Mouse (Mus musculus) cerebellum, adult 18-20 months (tissue): ENCODE results near the gene Hsh2d.

Experiments
- DNase-seq, 2 experiments: peaks; one replicate each; pipeline ENCODE4 v3.0.0; 2021

Hsh2d gene

DNA sequence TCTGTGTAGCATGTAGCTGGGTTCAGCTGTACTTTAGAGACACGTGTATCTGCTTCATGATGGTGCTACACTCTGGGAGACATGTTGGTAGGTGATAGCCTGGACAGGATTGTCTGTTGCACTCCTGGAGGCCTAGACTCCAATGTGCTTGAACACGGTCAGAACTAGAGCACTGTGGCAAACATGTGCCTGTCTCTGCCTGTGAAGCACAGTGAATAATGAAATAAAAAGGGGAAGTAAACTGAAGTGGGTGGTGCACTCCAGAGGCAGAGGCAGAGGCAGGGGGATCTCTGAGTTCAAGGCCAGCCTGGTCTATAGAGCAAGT is 739 bp downstream of the Hsh2d start:
- DNase-seq = no peak

DNA sequence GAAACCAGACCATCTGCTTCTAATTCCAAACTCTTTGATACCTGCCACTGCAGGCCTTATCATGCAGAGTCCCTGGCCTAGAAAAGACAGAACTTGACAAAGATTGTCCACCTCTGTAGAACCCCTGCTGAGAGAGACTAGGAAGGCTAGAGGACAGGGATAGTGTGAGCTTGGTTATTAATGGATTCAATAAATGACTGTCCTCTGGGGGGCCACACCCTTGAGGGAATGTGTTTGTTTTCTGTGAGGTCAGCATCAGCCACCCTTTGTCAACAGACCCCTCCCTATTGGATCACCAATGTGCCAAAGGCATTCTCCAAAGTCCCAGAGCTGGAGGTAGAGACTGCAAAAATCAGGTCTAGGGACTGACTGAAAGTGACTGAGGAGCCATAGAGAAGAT is 2.6 kb downstream of the Hsh2d start:
- DNase-seq = no peak

DNA sequence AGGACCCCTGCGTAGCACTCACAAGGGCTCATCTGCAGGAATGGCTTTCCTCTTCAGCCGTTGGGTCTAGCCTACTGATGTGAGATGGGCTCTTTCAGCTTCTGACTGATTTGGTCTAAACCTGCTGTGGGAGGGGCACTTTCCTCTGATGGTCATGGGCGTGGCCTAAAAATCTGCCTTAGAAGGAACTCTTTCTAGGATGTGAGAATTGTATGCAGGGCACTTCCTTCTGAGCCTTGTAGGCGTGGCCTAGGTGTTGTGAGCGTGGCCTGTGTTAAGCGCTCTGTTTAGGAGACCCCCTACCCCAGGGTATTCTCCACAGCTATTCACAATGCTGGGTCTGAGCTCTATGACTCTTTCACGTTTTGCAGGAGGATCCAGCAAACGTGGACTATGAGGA is 8.6 kb downstream of the Hsh2d start:
- no peak for DNase-seq

DNA sequence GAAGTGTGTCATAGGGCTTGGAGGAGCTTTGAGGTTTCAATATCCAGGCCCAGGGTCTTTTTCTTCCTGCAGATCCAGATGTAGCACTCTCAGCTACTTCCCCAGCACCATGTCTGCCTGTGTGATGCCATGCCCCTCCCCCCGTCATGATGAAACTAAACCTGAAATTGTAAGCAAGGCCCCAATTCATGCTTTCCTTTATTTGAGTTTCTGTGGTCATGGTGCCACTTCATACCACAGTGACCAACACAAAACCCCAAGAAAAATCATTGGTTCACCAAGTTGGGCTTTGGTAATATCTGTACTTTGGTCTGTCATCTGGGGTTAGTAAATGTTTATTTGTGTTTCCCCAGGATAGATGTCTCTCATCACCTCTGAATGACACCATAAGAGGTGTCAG is 19.1 kb downstream of the Hsh2d start:
- DNase-seq = no peak

DNA sequence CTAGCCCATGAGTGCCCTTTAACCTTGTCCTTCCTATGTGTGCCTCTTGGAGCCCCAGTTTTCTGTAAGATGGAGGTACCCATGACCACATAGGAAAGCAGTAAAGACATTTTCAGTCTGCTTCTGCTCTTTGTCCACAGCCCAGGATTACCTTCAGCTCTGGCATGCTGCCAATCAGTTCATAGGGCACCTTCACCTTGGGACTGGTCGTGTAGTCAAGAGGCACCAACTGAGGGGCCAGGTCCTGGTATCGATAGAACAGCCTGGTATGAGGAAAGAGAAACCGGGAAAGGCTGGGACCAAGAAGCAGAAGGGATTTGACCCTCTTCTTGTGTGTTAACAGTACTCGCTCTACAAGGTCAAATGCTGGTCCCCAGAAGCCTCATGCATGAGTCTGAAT is 20.8 kb downstream of the Hsh2d start:
- DNase-seq = no peak

DNA sequence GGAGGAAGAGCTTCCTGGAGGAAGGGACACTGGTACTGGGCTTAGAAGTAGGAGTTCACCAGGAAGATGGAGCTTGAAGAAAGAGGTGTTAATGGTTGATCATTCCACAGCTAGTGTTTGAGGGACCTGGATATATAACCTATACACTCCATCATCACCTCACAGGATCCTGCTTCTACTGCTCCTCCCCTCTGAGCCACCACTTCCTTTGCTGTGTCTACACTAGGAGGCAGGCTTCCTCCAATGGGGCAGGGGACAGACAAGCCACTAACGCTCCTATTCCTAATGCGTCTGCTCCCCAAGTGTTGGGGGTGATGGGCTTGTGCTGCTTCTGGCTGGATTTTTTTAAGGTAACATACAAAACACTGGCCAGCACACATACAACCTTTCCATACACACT is 21.3 kb downstream of the Hsh2d start:
- DNase-seq = no peak

DNA sequence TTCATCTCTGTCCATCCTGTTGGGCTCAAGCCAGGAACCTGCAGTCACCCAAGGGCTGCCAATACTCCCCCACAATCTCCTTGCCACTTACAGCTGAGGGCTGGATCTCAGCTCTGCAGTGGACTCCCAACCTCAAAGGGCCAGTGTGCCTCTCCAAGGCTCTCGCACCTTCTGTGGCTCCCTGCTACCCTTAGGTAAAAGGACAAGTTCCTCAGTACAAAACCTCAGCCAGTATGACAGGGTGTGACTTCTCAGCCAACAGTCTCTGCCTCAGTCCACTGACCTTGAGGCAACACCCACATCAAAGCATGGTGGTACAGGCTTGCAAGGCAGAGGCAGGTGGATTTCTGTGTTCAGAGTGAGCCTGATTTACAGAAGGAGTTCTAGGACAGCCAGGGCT is 22.4 kb downstream of the Hsh2d start:
- DNase-seq = no peak

DNA sequence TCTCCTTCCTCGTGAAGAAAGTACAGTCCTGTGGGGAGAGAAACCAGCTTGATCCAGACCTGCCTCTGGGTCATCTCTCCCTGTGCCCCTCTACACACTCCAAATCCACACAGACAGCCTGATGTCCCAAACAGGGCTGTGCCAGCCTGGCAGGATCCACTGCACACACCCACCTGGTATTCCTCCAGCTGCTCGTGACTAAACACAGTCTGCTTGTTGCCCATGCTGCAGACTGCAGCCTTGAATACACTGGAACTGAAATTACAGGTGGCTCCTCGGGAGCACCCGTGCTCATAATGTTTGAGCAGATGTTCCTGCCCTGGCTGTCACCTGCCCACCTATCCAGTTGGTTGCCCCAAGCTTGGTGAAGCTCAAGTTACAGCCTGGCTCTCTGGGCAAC is 23.3 kb downstream of the Hsh2d start, which contains the start of gene Cib3:
TSS of gene Cib3 (minus strand) at position 87 of the 400 bp plus-strand sequence.
- no peak for DNase-seq

DNA sequence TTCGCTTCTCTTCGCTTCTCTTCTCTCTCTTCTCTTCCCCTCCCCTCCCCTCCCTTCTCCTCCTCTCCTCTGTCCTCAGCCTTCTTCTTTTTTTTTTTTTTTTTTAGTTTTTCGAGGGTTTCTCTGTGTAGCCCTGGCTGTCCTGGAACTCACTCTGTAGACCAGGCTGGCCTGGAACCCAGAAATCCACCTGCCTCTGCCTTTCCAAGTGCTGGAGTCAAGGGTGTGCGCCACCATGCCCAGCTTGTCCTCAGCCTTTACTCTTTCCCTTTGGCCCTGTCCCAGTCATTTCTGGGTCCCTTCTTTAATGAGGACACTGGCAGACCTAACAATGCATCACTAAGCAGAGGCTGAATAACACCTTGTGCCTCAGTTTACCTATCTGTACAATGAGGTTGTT is 24.1 kb downstream of the Hsh2d start, which contains the start of gene Gm11034:
TSS of gene Gm11034 (minus strand) at position 101 of the 400 bp plus-strand sequence.
- no peak for DNase-seq

DNA sequence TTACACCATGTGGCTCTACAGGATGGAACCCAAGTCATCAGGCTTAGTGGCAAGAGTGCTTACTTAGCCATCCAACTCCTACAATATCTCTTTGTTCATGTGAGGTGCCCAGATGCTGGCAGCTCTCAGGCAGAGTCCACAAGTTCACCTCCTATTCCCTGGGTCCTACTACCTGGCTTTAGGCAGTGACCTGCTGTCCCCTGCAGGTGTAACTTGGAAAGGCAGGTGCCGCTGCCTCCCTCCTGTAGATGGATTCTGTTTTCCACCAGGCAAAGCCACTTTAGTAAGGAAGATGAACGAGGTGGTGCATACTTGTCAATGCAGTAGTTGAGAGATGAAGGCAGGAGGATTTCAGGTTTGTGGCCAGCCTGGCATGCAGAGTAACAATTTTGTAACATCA is 25.6 kb downstream of the Hsh2d start:
- no peak for DNase-seq

DNA sequence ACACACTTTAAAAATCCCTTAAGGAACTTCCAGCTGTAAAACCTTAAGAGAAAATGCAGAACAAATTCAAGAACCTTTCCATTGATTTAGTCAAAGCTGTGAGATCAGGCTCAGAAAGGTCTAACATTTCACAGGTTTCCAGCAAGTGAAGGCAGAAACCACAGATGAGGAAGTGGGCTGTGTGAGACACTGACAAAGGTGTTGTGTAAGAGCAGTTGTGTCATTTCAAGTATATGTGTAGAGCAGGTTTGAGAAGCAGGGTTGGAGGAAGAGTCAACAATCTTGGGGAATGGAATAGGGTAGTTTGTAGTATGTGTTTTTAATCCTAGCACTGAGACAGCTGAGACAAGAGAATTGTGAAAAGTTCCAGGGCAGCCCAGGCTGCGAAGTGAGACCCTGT is 26.4 kb downstream of the Hsh2d start:
- DNase-seq = no peak

DNA sequence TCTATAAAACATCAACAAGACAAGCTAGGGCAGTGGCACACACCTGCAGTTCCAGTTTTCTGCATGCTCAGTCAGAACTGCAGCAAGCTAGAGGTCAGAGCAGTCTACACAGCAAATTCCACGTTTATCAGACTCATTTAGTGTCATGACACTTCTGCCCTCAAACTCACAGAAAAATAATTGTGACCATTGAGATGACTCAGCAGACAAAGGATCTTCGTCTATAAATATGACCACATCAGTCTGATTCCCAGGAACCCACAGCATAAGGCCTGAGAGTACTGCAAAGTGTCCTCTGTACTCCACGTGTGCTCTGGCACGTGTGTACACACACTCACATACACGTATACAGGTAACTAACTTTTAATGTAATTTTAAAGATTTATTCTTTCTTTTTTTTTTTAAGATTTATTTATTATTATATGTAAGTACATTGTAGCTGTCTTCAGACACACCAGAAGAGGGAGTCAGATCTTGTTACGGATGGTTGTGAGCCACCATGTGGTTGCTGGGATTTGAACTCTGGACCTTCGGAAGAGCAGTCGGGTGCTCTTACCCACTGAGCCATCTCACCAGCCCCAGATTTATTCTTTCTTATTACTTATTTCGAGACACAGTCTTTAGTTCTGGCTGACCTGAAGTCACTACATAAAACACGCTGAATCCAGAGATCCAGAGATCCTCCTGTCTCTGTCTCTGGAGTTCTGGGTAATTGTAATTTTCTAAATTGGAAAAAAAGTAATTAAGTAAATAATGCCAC is 29.5 kb downstream of the Hsh2d start:
- no peak for DNase-seq

DNA sequence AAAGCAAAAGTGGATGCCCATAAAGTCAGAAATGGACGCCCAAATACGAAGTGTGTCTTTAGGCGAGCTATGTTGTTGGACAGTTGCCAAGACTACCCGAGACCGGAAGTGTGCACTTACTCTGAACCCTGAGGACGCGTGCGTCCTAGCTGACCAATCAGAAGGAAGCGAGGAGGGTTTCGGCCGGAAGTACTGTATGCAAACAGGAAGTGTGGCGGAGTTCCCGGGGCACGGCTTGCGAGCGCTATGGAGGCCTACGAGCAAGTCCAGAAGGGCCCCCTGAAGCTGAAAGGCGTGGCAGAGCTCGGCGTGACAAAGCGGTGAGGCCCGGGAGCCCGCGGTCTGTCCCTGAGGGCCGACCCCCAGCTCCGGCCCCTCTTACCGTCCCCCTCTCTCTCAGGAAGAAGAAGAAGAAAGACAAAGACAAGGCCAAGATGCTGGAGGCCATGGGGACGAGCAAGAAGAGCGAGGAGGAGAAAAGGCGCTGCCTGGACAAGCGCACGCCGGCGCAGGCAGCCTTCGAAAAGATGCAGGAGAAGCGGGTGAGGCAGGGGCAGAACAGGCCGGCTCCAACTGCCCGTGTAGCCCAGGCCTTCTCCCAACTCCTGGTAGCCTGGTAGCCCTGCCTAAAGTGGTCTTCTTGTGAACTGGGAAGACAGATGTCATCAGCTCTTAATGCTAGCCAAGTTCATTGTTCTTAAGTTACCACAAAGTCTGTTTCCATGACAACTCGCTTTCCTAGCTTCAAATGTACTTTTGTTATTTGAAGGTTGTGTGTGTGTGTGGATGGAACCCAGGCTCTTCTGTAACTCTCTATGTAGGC is 30.3 kb downstream of the Hsh2d start, which contains the start of gene Fam32a:
TSS of gene Fam32a (plus strand) at position 190 of the 823 bp plus-strand sequence.
- DNase-seq = peak; percentile 85 to 90

DNA sequence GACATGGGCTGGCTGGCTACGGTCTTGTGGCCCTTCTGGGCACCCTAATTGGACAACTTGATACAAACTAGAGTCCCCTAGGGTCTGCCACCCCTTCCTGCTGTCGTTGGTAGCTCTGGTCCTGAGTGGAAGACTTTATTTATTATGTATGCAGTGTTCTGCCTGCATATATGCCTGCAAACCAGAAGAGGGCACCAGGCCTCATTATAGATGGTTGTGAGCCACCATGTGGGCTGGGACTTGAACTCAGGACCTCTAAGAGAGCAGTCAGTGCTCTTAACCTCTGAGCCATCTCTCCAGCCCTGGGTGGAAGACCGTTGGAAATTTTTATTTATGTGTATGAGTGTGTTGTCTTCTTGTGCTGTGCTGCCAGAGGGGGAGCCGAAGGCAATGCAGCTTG is 31.3 kb downstream of the Hsh2d start:
- no peak for DNase-seq

DNA sequence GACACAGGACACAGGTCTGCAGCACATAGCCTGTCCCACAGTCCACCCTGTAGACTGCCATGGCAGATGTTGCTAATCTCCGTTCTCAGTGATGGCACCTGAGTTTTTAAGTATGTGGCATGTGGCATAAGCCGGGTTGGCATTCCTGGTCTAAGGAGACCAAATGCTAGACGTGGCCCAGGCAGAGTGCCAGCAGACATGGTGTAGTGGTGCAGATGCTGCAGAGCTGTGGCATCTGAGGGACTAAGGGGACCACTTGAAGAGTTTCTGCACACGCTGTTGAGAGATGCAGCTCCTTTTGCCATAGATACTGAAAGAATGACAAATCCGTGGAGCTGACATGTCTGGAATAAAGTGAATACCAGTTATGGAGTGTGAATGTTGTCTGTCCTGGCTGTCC is 33.2 kb downstream of the Hsh2d start:
- DNase-seq = no peak

DNA sequence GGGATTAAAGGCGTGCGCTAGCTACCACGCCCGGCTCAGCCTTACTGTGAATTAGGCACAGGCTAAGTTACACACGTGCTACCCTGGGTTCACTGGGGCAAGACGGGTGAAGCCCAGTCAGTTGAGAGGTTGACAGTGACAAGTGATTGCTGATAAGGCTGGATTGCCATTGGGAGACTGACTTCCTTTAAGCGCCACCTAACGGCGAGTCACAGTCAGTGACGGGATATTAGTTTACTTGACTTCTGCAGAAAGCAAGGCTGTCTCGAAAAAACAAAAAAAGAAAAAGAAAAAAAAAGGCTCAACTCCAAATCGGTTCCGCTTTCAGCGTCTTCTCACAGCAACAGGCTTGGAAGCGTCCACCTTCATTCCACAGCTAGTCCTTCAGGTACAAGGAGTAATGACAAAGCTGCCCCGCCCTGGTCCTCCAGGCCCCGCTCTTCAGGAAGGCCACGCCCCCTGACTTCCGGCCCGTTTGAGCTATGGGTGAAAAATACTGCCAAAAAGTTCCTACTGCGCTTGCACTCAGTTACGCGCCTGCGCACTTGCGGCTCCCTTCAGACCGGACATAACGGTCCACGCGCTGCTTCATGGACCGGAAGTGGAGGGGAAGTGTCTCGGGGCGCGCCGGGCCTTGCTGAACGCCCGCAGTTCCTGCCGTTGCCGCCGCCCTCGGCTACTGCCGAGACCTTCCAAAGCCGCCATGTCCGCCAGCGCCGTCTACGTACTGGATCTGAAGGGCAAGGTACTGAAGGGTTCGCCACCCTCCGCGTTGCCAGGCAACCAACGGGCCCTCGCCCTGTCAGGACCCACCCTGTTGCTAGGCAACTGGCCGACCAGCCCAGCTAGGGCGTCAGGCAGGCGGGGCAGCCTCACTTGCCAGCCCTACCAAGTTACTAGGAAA is 50.3 kb downstream of the Hsh2d start, which contains the start of gene Ap1m1:
TSS of gene Ap1m1 (plus strand) at position 520 of the 904 bp plus-strand sequence.
- DNase-seq = peak; percentile 98

DNA sequence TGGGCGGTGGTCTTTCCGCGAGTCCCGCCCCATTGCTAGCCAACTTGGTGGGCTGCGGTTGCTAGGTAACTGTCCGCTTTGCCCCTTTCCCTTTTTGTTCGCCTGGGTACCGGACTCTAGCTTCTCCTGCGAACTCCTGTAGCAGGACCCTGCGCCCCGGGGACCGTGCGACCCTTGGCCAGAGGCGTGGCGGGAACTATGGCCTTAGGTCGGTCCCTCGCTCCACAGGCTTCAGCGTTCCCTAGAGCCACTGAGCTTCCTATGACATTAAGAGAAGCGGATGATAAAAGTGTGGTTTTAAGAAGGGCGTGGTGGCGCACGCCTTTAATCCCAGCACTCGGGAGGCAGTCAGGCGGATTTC is 50.9 kb downstream of the Hsh2d start:
- DNase-seq = no peak

DNA sequence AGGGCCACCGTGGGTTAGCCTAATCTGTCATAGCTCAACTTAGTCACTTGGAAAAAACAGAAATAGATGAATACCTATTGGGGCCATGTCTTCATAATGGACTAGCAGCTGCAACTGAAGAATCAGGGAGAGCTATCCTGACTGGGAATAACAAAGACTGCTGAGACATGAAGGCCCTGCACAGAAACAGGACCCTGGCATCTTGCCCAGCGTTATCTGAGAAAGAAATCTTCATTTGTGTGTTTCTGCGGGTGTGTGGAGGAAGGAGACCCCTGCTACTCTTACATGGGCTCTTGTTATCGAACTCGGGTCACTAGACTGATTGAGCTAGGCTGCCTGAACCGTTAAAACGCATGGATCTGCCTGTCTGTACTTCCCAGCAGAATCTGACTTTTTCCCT is 51.5 kb downstream of the Hsh2d start:
- DNase-seq = peak; percentile 13 to 35

DNA sequence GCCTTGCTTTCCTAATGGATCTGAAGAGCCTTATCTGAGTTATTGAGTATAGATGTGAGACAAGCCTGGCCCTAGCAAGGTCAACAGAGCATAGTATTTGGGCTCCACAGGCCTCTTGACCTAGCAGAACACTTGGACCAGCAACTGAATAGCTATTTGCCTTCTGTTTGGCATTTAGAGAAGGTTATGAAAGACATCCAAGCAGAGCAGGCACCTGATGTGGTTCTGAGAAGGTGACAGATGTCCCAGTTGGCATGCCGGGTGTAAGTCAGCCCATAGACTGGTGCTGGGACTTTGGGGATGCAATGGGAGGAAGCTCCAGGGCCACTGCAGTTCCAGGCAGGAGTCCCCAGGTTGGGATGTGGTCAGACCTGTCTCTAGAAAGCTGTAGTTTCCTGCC is 52.8 kb downstream of the Hsh2d start:
- no peak for DNase-seq

DNA sequence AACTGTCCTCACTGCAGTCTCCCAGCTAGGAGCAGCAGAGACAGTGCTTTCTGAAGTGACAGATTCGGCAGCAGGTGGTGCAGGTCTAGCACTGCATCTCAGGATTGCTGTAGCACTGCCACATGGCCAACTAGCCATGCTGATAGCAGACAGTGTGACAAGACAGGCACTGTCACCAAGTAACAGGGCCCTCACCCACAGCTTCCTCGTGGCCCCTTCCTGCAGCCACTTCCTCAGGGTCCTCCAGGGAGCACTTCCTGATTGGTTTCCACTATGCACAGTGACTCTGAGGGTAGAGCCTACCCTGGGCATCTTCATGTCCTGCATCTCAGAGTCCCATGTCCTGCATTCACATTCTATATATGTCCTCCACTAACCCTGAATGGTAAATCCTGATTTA is 55.2 kb downstream of the Hsh2d start:
- no peak for DNase-seq
